Mouse (Mus musculus) cortical plate, adult 2 months (tissue): ENCODE data around the gene Arhgdia.

Experiments
- CTCF ChIP-seq: fragments of 200-500 bp; IDR thresholded peaks from 2 replicates; pipeline ENCODE4 v1.5.1; 2011; ENCODE audit warnings: mild to moderate bottlenecking, control low read depth, low read length; ENCODE audit not compliant: insufficient read depth; ENCODE audit errors: extremely low read depth
- POLR2A ChIP-seq: fragments of 200-500 bp; IDR thresholded peaks from 2 replicates; pipeline ENCODE4 v1.6.1; 2011; ENCODE audit warnings: mild to moderate bottlenecking, low read length, control low read depth; ENCODE audit not compliant: insufficient read depth; ENCODE audit errors: extremely low read depth

- TF ChIP-seq CTCF = no peak
- TF ChIP-seq POLR2A = no peak
Observed at GRCm38 (mm10) chr11:120534093-120534492, 47.3 kb downstream of the Arhgdia start.
